Mouse (Mus musculus): ENCODE measurements around the gene Atf6b.

Atf6b gene

DNA sequence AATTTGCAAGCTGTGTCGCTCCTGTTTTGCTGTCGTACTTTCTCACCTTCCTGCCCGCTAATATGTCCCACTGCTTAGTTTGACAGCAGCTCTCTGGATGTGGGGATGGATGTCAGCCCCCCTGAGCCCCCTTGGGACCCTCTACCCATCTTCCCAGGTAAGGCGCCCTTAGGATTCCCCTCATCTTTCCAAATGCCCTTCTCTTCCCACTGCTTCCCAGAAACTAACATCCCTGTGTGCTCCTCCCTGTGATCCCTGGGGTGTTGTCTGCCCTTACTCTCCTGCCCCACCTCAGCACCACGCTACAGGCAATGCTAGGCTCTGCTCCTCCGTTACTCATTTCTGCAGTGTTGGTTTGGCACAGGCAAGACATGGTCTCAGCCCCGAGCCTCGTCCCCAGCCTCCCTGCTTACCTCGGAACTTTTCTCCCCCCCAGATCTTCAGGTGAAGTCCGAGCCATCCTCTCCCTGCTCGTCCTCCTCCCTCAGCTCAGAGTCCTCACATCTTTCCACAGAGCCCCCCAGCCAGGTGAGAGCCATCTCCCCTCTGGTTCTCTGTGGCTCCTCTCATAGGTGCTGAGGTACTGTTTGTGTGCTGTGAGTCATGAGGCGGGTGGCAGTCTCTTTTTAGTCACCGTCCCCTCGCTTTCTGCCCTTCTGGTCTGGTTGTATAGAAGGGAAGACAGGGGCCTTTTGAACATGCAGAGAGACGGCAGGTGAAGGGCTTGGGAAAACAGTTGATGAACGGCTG is 1.4 kb downstream of the Atf6b start:
- DNase-seq (ENCODE audit: low spot score in 2 of 2): no peak

DNA sequence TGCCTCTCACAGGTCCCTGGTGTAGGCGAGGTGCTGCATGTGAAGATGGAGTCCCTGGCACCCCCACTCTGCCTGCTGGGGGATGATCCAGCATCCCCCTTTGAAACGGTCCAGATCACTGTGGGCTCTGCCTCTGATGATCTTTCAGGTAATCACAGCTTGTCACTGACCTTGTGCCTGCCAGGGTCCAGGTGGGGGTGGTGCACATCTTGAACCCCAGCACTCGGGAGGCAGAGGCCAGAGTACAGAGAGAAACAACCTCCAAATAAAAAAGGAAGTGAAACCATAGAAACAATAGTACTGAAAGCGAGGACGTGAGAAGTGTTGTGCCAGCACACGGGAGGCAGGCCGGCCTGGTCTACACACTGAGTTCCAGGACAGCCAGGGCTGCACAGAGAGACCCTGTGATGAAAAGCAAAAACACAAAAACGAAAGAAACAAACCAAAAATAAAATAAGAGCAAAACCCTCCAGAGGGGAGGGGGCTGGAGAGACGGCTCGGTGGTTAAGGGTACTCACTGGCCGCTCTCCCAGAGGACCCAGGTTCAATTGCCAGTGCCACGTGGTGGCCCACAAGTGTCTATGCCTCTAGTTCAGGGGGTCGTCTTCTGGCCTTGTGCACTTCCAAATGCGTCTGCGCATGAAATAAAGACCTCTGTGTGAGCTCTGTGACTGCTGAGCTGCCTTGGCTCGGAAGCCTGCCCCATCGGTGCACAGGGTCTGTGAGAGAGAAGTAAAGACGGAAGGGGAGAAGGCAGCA is 2.3 kb downstream of the Atf6b start:
- DNase-seq (ENCODE audit: low spot score in 2 of 2): no peak

DNA sequence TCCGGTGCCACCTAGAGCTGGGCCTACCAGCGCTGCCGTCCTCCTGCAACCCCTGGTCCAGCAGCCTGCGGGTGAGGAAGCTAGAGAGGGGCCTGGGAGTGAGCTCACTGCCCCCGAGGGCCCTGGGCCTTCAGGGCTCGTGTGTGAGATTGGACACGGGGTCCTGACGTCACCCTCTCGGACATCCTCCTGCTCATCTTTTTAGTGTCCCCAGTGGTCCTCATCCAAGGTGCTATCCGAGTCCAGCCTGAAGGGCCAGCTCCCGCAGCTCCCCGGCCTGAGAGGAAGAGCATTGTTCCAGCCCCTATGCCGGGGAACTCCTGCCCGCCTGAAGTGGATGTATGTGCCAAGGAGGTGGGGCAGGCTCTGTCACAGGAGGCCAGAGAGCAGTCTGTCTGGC is 3.8 kb downstream of the Atf6b start:
- no peak for DNase-seq (ENCODE audit: low spot score in 2 of 2)

DNA sequence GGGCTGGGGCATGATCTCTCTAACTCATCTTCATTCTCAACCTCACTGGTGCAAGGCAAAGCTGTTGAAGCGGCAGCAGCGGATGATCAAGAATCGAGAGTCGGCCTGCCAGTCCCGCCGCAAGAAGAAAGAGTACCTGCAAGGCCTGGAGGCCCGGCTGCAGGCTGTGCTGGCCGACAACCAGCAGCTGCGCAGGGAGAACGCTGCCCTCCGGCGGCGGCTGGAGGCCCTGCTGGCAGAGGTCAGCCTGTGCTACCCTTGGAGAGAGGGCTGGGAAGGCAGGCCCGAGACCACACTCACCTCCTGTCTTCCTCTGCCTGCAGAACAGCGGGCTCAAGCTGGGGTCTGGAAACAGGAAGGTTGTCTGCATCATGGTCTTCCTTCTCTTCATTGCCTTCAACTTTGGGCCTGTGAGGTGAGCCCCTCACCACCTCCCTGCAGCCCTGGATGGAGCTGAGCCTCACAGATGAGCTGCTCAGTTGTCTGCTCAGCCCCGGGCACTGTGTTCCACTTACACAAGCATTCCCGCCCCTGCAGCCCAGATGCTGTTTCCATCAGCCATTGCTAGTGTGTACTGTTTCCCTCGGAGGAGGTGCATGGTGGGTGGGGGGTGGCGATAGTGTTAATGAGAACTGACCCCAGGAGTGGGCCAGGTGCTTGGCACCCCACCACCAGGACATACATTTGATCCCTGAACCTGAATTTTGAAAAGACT is 4.7 kb downstream of the Atf6b start:
- DNase-seq (ENCODE audit: low spot score in 2 of 2): no peak

DNA sequence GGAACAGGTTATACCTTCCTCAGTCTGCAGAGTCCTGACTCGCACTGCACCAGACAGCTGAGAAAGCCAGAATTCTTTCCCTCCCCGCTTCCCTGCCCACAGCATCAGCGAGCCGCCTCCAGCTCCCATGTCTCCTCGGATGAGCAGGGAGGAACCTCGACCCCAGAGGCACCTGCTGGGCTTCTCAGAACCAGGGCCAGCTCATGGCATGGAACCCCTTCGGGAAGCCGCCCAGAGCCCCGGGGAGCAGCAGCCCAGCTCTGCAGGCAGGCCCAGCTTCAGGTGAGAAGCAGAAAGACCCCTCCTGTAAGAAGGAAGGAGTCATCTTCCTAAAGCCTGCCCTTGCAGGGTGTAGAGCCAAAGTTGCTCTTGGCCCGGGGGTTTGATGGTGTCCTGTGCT is 5.6 kb downstream of the Atf6b start:
- DNase-seq (ENCODE audit: low spot score in 2 of 2): no peak

DNA sequence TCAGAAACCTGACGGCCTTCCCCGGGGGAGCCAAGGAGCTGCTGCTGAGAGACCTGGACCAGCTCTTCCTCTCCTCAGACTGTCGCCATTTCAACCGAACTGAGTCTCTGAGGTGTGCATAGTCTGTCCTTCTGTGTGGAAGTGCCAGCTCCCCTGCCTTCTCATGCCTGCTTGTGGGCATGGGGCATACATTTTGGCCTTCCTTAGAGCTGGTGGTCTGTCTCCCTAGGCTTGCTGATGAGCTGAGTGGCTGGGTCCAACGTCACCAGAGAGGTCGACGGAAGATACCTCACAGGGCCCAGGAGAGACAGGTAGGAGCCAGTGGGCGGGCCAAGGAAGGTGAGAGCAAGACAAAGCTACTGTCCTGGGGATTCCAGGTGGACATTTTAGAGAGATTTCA is 6.0 kb downstream of the Atf6b start:
- DNase-seq (ENCODE audit: low spot score in 2 of 2): no peak

DNA sequence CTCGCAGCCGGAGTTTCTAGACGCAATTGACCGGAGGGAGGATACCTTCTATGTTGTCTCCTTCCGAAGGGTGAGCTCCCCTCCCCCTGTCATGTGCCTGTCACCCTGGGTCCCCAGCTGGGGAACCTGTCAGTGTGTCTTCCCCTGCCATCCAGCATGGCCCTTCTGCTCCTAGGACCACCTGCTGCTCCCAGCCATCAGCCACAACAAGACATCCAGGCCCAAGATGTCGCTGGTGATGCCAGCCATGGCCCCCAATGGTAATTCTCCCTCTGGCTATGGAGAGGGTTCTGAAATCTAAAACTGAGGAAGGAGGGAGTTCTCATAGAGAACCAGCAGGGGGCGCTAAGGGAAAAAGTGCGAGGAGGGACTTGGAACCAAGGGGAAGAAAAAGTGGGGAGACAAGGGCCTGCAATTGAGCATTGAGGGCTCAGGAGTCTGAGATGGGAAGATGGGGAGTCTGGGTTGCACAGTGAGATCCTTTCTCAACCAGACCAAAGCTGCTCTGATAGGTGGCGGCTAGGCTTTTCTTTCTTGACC is 6.9 kb downstream of the Atf6b start:
- DNase-seq (ENCODE audit: low spot score in 2 of 2): no peak

DNA sequence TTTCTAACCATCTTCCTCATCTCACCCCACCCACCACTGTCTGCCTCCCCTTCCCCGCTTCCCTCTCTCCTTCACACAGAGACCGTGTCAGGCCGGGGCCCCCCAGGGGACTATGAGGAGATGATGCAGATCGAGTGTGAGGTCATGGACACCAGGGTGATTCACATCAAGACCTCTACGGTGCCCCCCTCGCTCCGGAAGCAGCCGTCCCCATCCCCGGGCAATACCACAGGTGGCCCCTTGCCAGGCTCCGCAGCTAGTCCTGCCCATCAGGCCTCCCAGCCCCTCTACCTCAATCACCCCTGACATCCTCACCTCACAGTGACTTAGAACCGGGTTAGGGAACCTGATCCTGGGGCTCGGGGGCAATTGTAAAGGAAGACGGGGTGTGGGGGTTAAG is 7.4 kb downstream of the Atf6b start:
- DNase-seq (ENCODE audit: low spot score in 2 of 2): no peak

DNA sequence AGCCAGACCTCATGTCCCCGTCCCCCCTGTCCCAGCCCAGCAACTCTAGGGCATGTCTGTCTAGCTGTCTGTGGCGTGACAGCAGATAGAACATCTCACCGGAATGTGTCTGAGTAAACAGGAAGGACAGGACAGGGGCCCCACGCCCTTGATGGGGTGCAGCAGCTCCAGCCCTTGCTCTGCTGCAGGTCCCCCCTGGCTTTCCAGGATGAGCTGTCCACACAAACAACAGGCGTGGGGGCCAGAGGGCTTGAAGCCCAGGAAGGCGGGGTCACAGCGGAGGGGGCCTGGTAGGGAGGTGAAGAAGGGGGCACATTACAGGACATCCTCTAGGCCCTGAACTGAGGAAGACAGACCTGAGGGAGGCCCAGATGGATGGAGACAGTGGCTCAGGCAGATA is 8.2 kb downstream of the Atf6b start:
- DNase-seq (ENCODE audit: low spot score in 2 of 2): peak in 1 of 2 experiments; percentile 73

DNA sequence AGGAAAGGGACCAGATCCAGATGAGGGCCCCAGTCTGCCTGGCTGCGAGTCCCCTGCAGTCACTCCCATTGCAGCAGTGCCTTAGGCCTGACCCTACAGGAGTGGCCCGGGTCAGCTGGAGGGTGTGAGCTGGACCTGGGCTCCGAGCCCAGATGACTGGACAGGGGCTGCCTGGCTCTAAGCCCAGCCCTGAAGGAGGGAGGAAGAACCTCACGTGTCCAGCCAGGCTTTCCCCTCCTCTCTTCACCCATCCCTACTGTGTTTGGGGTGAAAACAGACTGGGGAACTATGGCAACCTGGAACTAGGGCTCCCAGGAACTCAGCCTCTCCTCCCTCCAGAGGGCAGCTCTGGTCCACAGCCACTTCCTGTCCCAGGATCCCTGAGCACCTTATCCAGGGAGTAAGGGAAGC is 8.6 kb downstream of the Atf6b start:
- DNase-seq (ENCODE audit: low spot score in 2 of 2): peak in 1 of 2 experiments; percentile 89

DNA sequence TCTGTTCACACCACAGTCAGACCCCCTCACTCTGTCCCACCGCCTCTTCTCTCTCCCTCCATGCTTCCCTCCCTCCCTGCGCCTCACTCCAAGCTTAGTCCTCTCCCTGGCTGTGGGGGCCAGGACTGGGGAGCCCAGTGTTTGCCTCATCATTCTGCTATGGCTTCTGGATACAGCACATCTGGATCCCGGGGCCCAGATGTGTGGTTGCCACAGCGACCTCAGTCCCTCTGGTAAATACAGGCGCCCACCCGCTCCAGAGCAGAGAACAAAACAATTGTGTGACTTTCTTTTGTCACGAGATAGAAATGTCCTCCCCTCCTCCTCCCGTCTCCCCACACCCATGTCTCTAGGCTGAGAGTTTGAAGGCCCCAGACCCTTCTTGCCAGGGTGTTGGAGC is 9.7 kb downstream of the Atf6b start:
- DNase-seq (ENCODE audit: low spot score in 2 of 2): no peak

DNA sequence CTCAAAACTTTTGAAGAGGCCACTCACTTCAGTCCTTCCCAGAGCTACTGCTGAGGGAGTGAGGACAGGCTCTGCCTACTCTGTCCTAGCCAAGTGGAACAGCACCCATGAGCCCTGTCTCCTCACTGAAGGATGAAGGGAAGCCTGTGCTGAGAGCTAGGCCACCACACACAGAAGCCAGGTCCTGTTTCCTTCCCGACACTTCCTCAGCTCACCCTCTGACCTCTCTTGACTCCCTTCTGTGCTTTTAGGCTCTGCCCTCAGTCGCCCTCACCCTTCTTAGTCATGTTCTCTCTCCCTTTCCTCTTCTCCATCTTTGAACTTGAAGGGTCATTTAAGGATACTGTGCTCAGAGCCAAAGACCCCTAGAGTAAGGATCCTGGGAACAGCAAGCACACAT is 10.3 kb downstream of the Atf6b start:
- no peak for DNase-seq (ENCODE audit: low spot score in 2 of 2)

DNA sequence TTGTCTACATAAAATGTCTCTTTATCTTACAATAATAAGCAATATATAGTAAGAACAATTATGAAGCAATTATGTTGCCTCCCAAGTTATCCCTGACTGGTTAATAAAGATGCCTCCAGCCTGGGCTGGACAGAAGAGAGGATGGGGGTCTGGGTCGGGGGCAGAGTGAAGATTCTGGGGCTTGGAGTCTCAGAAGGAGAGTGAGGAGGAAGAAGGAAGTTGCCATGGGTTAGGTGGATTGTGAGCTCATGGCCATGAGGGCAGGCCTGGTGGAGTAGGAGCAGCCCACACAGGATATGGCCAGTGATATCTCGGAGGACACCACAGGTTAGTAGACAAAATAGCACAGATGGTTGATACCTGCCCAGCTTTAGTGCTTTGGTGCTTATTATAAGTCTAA is 11.2 kb downstream of the Atf6b start:
- no peak for DNase-seq (ENCODE audit: low spot score in 2 of 2)

DNA sequence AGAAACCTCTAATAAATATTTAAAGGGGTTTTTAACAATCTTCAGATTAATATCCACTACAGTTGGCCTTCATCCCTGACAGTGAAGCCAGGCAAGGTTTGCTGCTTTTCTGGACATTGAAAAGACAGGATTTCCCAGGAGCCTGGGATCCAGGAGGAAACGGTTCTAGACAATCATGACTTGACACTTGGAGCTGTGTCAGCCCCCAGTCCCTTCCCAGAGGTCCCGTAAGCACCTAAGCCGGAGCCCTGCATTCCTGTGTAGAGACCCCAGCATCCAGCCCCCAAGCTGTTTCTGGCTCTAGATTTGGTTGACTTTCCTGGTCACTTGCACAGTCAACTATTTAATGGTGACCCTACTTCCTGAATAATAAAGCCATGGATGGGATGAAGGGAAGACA is 11.6 kb downstream of the Atf6b start:
- DNase-seq (ENCODE audit: low spot score in 2 of 2): no peak

DNA sequence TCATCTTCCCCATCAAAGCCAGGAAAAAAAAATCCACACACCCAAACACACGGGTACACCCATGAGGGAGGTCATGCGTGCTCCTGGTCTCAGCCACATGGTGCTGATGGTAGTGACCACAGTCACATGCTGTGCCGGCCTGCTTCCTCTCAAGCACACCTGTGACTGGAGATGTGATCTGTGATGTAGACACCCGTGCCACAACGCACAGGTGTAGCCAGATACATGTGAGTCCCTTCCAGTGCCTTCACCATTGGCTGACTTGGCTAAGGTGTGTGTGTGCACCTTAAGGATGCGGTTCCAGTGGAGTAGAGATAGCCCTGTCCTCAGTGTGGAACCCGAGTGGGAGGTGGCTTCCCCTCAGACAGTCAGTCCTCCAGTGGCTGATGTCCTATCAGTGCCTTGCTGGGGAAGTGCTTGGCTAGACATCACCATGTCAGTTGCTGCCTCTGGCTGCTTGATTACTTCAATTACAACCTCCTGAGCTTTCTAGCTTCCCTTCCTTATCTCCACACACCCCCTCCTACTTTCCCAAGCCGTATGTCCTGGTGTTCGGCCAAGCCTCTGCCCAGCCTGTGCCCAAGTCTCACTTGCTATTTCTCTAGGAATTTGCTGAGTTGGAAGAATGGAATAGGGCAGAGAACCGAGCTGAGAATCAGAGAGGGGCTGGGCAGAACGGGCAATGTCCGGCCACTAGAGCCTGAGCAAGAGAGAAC is 12.4 kb downstream of the Atf6b start:
- no peak for DNase-seq (ENCODE audit: low spot score in 2 of 2)

DNA sequence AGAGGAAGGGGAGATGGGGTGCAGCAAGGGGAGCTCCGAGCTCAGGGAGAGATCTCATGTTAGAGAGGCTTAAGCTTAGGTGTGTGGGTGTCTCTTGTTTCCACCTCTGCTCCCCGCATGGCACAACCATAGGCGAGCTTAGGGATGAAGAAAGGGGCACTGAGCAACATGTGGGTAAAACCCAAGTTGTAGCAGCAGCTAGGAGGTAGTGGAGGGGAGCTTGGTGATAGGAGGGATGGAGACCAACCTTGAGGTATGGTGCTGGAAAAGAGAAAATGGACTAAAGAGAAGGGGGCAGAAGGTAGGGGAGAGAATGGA is 12.9 kb downstream of the Atf6b start:
- no peak for DNase-seq (ENCODE audit: low spot score in 2 of 2)

DNA sequence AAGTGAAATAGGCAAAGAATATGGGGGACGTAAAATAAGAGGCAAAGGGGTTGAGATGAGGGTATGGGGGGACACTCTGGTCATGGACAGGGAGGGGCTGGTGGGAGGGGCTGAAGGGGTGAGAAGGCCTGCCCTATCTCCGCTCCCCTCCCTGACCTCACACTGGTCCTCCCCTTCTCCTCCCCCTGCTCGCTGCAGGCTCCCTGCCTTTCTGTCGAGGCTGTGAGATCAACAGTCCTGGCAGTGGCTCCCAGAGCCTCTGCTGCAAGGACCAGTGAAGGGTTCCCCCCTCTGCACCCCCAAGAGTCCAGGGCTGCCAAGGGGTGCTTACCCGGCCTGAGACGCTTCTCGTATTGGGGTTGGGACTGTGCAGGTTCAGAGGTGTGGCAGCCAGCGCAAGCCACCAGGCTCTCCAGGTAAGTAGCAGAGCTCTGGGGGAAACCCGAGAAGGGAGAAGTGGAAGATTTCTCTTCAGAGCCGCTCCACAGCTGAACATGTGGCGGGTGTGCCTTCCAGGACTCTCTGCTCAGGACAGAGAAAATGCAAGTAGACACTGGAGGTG is 13.4 kb downstream of the Atf6b start:
- no peak for DNase-seq (ENCODE audit: low spot score in 2 of 2)

DNA sequence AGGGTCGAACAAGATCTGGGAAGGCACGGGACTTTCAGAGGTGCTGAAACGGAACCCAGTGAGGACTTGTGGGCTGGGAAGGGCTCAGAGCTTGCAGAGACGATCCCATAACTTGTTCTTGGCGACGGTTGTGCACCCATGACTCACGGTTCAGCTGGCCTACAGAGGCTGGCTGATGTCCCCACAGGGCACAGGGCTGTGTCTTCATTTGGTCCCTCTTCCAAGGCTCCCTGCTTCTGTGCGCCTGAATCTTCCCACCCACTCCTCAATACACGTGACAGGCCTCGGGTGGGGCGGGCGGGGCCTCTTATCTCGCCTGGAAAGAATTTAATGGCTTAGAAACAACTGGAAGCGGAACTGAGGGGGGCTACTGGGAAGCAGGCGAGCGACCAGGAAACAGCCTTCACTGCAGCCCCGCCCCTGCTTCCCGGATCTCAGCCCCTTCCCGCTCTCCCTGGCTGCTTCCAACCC is 14.2 kb downstream of the Atf6b start:
- DNase-seq (ENCODE audit: low spot score in 2 of 2): peak in 1 of 2 experiments; percentile 64

DNA sequence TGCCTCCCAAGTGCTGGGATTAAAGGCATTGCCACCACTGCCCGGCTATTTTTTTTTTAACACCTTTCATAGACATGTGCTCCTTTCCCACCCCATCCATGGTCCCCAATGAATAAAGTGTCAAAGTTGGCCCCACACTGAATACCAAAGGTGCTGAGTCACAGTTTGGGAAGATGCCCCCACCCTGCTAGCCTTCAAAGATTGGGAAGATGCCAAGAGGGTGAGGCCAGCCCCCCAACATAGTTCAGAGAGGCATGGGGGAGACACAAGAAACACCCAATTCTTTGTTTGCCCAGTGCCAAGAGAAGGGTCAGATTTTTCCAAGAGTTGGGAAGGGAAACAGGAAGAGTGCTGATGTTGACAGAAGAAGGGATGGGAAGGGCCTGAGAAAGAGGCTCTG is 15.5 kb downstream of the Atf6b start:
- no peak for DNase-seq (ENCODE audit: low spot score in 2 of 2)

DNA sequence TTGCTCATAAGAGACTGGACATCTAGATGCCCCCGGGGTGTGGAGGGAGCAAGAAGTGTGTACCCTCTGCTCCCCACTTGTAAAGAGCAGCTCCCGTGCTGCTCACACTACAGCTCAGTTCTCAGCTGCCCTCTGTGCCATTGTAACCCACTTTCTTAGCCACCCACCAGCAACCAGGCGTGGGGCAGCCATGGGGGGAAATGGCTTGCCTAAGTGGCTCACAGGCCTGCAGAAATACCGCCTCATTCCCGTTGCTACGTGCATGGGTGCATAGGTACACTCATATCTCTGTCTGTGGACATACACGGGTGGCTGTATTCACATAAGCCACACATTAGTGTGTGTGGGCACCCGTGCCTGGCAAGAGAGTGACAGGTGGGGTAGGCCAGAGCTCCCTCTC is 16.0 kb downstream of the Atf6b start:
- DNase-seq (ENCODE audit: low spot score in 2 of 2): no peak

DNA sequence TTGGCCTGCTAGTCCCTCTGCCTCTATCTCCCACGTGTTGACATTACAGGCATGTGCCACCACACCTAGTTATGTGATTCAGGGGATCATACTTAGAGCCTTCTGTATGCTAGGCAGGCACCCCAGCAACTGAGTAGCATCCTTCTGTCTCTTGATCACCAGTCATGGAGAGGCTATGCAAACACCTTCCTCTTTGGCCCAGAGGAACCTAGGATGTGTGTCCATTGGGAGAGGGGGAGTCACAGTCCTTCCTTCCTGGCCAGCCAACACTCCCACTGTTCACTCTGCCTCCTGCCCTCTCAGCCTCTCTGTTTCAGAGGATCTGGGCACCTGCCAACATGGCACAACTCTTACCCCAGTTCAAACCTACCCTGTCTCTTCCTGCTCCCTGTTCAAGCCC is 16.6 kb downstream of the Atf6b start:
- DNase-seq (ENCODE audit: low spot score in 2 of 2): no peak

DNA sequence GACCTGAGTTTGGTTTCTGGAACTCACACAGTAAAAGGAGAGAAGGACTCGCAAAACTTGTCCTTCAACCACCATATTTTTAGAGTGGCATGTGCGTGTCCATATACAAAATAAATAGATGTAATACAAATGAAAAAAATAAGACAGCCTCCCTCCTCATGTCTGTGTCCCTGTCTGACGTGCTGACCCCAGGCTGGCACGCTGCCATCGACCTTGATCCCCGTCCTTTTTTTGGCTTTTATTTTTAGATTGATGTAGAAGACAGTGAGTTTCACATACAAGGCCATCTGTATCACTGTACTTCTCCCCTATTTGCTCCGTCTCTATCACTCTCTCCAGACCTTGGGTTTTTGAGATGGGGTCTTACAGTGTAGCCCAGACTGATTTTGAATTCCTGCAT is 17.5 kb downstream of the Atf6b start:
- no peak for DNase-seq (ENCODE audit: low spot score in 2 of 2)
